Mouse (Mus musculus): ENCODE data around the gene Srxn1. TPM values are rescaled to one million over a fixed set of nuclear protein-coding genes. Genes with fewer than 3 reads are reported as not detected.

Srxn1 gene
- polyA plus RNA-seq, 1 experiment from 2014 or later: 13.8 TPM

GRCm38 (mm10) chr2:152075294-152075889, 29.9 kb upstream of the Srxn1 start:
- Histone ChIP-seq H3K4me3 (replicated peaks; ENCODE audit: low read length) (no peak overlapping the region), H3K4me1 (ENCODE audit: control insufficient read depth, insufficient read depth, low read length) (no peaks in the 10 kb centered on the region), H3K9me3 (replicated peaks; ENCODE audit: control insufficient read depth, low read length) (no peaks in the 10 kb centered on the region), H3K36me3 (ENCODE audit: control insufficient read depth, insufficient read depth, low read length) (no peaks in the 10 kb centered on the region), H3K4me2 (ENCODE audit: low read depth, low read length) (no peak overlapping the region), H3K27me3 (ENCODE audit: control insufficient read depth, insufficient read depth, low read length) (peaks cover 10% of the 10 kb centered on the region), H3K27ac (ENCODE audit: low read length) (no peak overlapping the region), H3K9ac (ENCODE audit: low read length) (no peak overlapping the region)
- no peak for ATAC-seq (ENCODE audit: insufficient read depth, low FRiP score)
- WGBS: 34% methylated on average over 9 of the region's 9 CpGs

- H3K27me3 ChIP-seq (ENCODE audit: control insufficient read depth, insufficient read depth, low read length): peaks cover 21% of the 10 kb centered on the region
- H3K4me1 ChIP-seq (ENCODE audit: control insufficient read depth, insufficient read depth, low read length): peaks cover 4% of the 10 kb centered on the region
- no peak overlapping the region for H3K4me2 ChIP-seq (ENCODE audit: low read depth, low read length)
- H3K9ac ChIP-seq (ENCODE audit: low read length): no peak overlapping the region
- H3K36me3 ChIP-seq (ENCODE audit: control insufficient read depth, insufficient read depth, low read length): no peaks in the 10 kb centered on the region
- H3K27ac ChIP-seq (ENCODE audit: low read length): no peak overlapping the region
- no peaks in the 10 kb centered on the region for H3K9me3 ChIP-seq (replicated peaks; ENCODE audit: control insufficient read depth, low read length)
- 74% methylated on average over 3 of the region's 3 CpGs for WGBS
- H3K4me3 ChIP-seq (replicated peaks; ENCODE audit: low read length): no peak overlapping the region
- ATAC-seq (ENCODE audit: insufficient read depth, low FRiP score): no peak
Measured at GRCm38 (mm10) chr2:152077337-152077736, 28.0 kb upstream of the Srxn1 start.

GRCm38 (mm10) chr2:152080685-152081541, 24.4 kb upstream of the Srxn1 start, which contains the start of gene Scrt2:
TSS of gene Scrt2 (plus strand) at chr2:152081529.
- peaks cover 4% of the 10 kb centered on the region for H3K4me1 ChIP-seq (ENCODE audit: control insufficient read depth, insufficient read depth, low read length)
- no peak for ATAC-seq (ENCODE audit: insufficient read depth, low FRiP score)
- no peak within 1 kb of the TSS for H3K9ac ChIP-seq (ENCODE audit: low read length)
- 2% methylated on average over 24 of the region's 24 CpGs for WGBS
- no peaks in the 10 kb centered on the region for H3K36me3 ChIP-seq (ENCODE audit: control insufficient read depth, insufficient read depth, low read length)
- H3K27ac ChIP-seq (ENCODE audit: low read length): no peak within 1 kb of the TSS
- peak within 1 kb of the TSS; percentile 54 for H3K4me2 ChIP-seq (ENCODE audit: low read depth, low read length)
- H3K27me3 ChIP-seq (ENCODE audit: control insufficient read depth, insufficient read depth, low read length): peaks cover 43% of the 10 kb centered on the region
- H3K4me3 ChIP-seq (replicated peaks; ENCODE audit: low read length): peak within 1 kb of the TSS; percentile 39
- no peaks in the 10 kb centered on the region for H3K9me3 ChIP-seq (replicated peaks; ENCODE audit: control insufficient read depth, low read length)

GRCm38 (mm10) chr2:152081641-152082448, 23.5 kb upstream of the Srxn1 start:
- Histone ChIP-seq H3K27ac (ENCODE audit: low read length) (no peak overlapping the region), H3K9me3 (replicated peaks; ENCODE audit: control insufficient read depth, low read length) (no peaks in the 10 kb centered on the region), H3K9ac (ENCODE audit: low read length) (no peak overlapping the region), H3K36me3 (ENCODE audit: control insufficient read depth, insufficient read depth, low read length) (no peaks in the 10 kb centered on the region), H3K4me1 (ENCODE audit: control insufficient read depth, insufficient read depth, low read length) (peaks cover 4% of the 10 kb centered on the region), H3K4me3 (replicated peaks; ENCODE audit: low read length) (peak overlapping the region; percentile 39), H3K27me3 (ENCODE audit: control insufficient read depth, insufficient read depth, low read length) (peaks cover 43% of the 10 kb centered on the region), H3K4me2 (ENCODE audit: low read depth, low read length) (peak overlapping the region; percentile 54)
- WGBS: under 1% methylated on average over 81 of the region's 81 CpGs
- peak; percentile 82 for ATAC-seq (ENCODE audit: insufficient read depth, low FRiP score)

- Histone ChIP-seq H3K4me1 (ENCODE audit: control insufficient read depth, insufficient read depth, low read length) (peaks cover 4% of the 10 kb centered on the region), H3K27me3 (ENCODE audit: control insufficient read depth, insufficient read depth, low read length) (peaks cover 43% of the 10 kb centered on the region), H3K9ac (ENCODE audit: low read length) (no peak overlapping the region), H3K27ac (ENCODE audit: low read length) (no peak overlapping the region), H3K4me2 (ENCODE audit: low read depth, low read length) (no peak overlapping the region), H3K4me3 (replicated peaks; ENCODE audit: low read length) (no peak overlapping the region), H3K36me3 (ENCODE audit: control insufficient read depth, insufficient read depth, low read length) (no peaks in the 10 kb centered on the region), H3K9me3 (replicated peaks; ENCODE audit: control insufficient read depth, low read length) (no peaks in the 10 kb centered on the region)
- no peak for ATAC-seq (ENCODE audit: insufficient read depth, low FRiP score)
- WGBS: 19% methylated on average over 6 of the region's 7 CpGs
Measured at GRCm38 (mm10) chr2:152082456-152083285, 22.6 kb upstream of the Srxn1 start.

GRCm38 (mm10) chr2:152083411-152083810, 21.9 kb upstream of the Srxn1 start:
- H3K4me2 ChIP-seq (ENCODE audit: low read depth, low read length): no peak overlapping the region
- 66% methylated on average over 4 of the region's 4 CpGs for WGBS
- peaks cover 43% of the 10 kb centered on the region for H3K27me3 ChIP-seq (ENCODE audit: control insufficient read depth, insufficient read depth, low read length)
- H3K36me3 ChIP-seq (ENCODE audit: control insufficient read depth, insufficient read depth, low read length): no peaks in the 10 kb centered on the region
- H3K9ac ChIP-seq (ENCODE audit: low read length): no peak overlapping the region
- no peaks in the 10 kb centered on the region for H3K9me3 ChIP-seq (replicated peaks; ENCODE audit: control insufficient read depth, low read length)
- H3K27ac ChIP-seq (ENCODE audit: low read length): no peak overlapping the region
- no peak for ATAC-seq (ENCODE audit: insufficient read depth, low FRiP score)
- H3K4me3 ChIP-seq (replicated peaks; ENCODE audit: low read length): no peak overlapping the region
- H3K4me1 ChIP-seq (ENCODE audit: control insufficient read depth, insufficient read depth, low read length): peaks cover 4% of the 10 kb centered on the region

- no peak for ATAC-seq (ENCODE audit: insufficient read depth, low FRiP score)
- no peak overlapping the region for H3K4me3 ChIP-seq (replicated peaks; ENCODE audit: low read length)
- peaks cover 4% of the 10 kb centered on the region for H3K4me1 ChIP-seq (ENCODE audit: control insufficient read depth, insufficient read depth, low read length)
- no peak overlapping the region for H3K4me2 ChIP-seq (ENCODE audit: low read depth, low read length)
- no peaks in the 10 kb centered on the region for H3K9me3 ChIP-seq (replicated peaks; ENCODE audit: control insufficient read depth, low read length)
- H3K27ac ChIP-seq (ENCODE audit: low read length): no peak overlapping the region
- 47% methylated on average over 6 of the region's 6 CpGs for WGBS
- H3K27me3 ChIP-seq (ENCODE audit: control insufficient read depth, insufficient read depth, low read length): peaks cover 43% of the 10 kb centered on the region
- no peaks in the 10 kb centered on the region for H3K36me3 ChIP-seq (ENCODE audit: control insufficient read depth, insufficient read depth, low read length)
- no peak overlapping the region for H3K9ac ChIP-seq (ENCODE audit: low read length)
Measured at GRCm38 (mm10) chr2:152084298-152084697, 21.0 kb upstream of the Srxn1 start.

- Histone ChIP-seq H3K27ac (ENCODE audit: low read length) (no peak overlapping the region), H3K27me3 (ENCODE audit: control insufficient read depth, insufficient read depth, low read length) (peaks cover 33% of the 10 kb centered on the region), H3K9me3 (replicated peaks; ENCODE audit: control insufficient read depth, low read length) (no peaks in the 10 kb centered on the region), H3K36me3 (ENCODE audit: control insufficient read depth, insufficient read depth, low read length) (no peaks in the 10 kb centered on the region), H3K4me2 (ENCODE audit: low read depth, low read length) (no peak overlapping the region), H3K9ac (ENCODE audit: low read length) (no peak overlapping the region), H3K4me3 (replicated peaks; ENCODE audit: low read length) (no peak overlapping the region), H3K4me1 (ENCODE audit: control insufficient read depth, insufficient read depth, low read length) (peaks cover 4% of the 10 kb centered on the region)
- ATAC-seq (ENCODE audit: insufficient read depth, low FRiP score): no peak
- WGBS: 73% methylated on average over 6 of the region's 6 CpGs
Measured at GRCm38 (mm10) chr2:152085414-152085813, 19.9 kb upstream of the Srxn1 start.

All from stomach, embryonic 16.5 days (tissue).